9 mouse cellular contexts compared by ENCODE assay signal in the genomic region with DNA sequence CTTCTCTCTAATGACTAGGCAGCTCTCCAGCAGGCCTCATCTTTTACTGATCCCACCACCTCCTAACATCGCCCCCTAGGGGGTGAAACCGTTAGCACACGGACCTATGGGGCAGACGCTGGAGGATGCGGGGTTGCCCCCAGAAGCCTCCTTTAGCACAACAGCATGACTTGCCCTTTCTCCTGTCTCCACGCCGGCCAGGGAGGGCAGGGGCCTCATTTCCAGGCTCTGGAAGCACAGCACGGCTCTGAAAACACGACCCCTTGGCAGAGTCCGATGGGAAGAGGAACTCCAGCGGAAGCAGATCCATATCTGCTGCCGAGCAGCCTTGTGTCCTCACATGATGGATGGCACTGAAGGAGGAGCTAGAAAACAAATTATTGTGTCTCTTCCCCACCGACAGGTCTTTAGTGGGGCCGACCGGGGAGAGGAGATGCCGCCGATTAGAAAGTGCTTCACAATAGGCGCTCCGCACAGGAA.
DNase-seq lines count a peak whose midpoint lies in the region; ATAC-seq lines count a peak whose summit lies in the region.
"Had no signal": no experiment of that assay in that cellular context is flagged by ENCODE, and none has a peak within 500 bp of the region (broad histone marks: within the 10 kb centered on the region; RNA-seq: fewer than 3 reads in every experiment).

No protein-coding gene starts in this region.

- peak overlapping the region; percentile 71 for H3K9ac ChIP-seq in heart, embryonic 16.5 days (ENCODE audit: low read length)
- H3K9ac ChIP-seq in kidney, embryonic 16.5 days (replicated peaks; ENCODE audit: low read length), result no peak overlapping the region

- peak overlapping the region; percentile 75 for H3K4me2 ChIP-seq in heart, embryonic 16.5 days (ENCODE audit: low read depth, low read length)
- peak overlapping the region; percentile 8; the same call in 1 of the 2 replicates for H3K4me2 ChIP-seq in kidney, embryonic 16.5 days (replicated peaks; ENCODE audit: low read depth, low read length)

- 9% methylated on average over 19 of the region's 19 CpGs for WGBS in heart, embryonic 16.5 days
- 41% methylated on average over 19 of the region's 19 CpGs for WGBS in kidney, embryonic 16.5 days

- no peaks in the 10 kb centered on the region for H3K9me3 ChIP-seq in heart, embryonic 16.5 days (replicated peaks; ENCODE audit: control insufficient read depth, low read length)
- H3K9me3 ChIP-seq in kidney, embryonic 16.5 days (ENCODE audit: low read length), result no peaks in the 10 kb centered on the region

- DNase-seq in CD4-positive, CD25-positive, alpha-beta regulatory T cell, adult 2 months (ENCODE audit: low read depth, low spot score), result peak; percentile 1
- peak; percentile 60 to 72 for DNase-seq in adrenal gland, postnatal 36 days
- DNase-seq in lung, postnatal 4 days, result peak; percentile 64 to 72
- DNase-seq in yolk sac, embryonic 10.5 days (ENCODE audit: low spot score), result peak; percentile 18
- DNase-seq in layer of hippocampus, adult 9-10 months (ENCODE audit: low spot score), result no peak

- peak overlapping the region; percentile 47 for H3K4me3 ChIP-seq in heart, embryonic 16.5 days (ENCODE audit: low read length)
- H3K4me3 ChIP-seq in kidney, embryonic 16.5 days (ENCODE audit: low read length), result no peak overlapping the region
- H3K4me3 ChIP-seq: megakaryocyte, embryonic 14.5 days had no signal

- ATAC-seq in CD4-positive, CD25-positive, alpha-beta regulatory T cell, adult 4 months, result no peak
- peak; percentile 45 for ATAC-seq in heart, embryonic 16.5 days (replicated peaks; ENCODE audit: extremely low read depth, insufficient read depth, low FRiP score)
- peak; percentile 71 for ATAC-seq in kidney, embryonic 16.5 days (ENCODE audit: low FRiP score, low TSS enrichment)

- no peaks in the 10 kb centered on the region for H3K36me3 ChIP-seq in heart, embryonic 16.5 days (ENCODE audit: control insufficient read depth, insufficient read depth)
- H3K36me3 ChIP-seq in kidney, embryonic 16.5 days (ENCODE audit: insufficient read depth, low read length), result no peaks in the 10 kb centered on the region

- H3K4me1 ChIP-seq in heart, embryonic 16.5 days (ENCODE audit: control insufficient read depth, insufficient read depth, low read length), result peaks cover 28% of the 10 kb centered on the region
- no peaks in the 10 kb centered on the region for H3K4me1 ChIP-seq in kidney, embryonic 16.5 days (ENCODE audit: insufficient read depth, low read length)
- H3K4me1 ChIP-seq: megakaryocyte, embryonic 14.5 days had no signal

- H3K27me3 ChIP-seq in heart, embryonic 16.5 days (ENCODE audit: control insufficient read depth, insufficient read depth, low read length), result no peaks in the 10 kb centered on the region; the same call in none of the 2 replicates
- H3K27me3 ChIP-seq in kidney, embryonic 16.5 days (ENCODE audit: insufficient read depth, low read length), result peaks cover 40% of the 10 kb centered on the region

- H3K27ac ChIP-seq in heart, embryonic 16.5 days (ENCODE audit: low read length), result peak overlapping the region; percentile 91
- H3K27ac ChIP-seq in kidney, embryonic 16.5 days (ENCODE audit: low read length), result no peak overlapping the region
